Mouse (Mus musculus) heart, postnatal 0 days (tissue): ENCODE results near the gene Slc43a2.

ENCODE experiments used
- CTCF ChIP-seq: IDR thresholded peaks from 2 replicates; pipeline ENCODE4 v1.5.1; 2016; ENCODE audit warnings: antibody characterized with exemption, control low read depth, low read depth
- EP300 ChIP-seq: IDR thresholded peaks from 2 replicates; pipeline ENCODE4 v1.6.1; 2016; ENCODE audit warnings: antibody characterized with exemption, low read depth

DNA sequence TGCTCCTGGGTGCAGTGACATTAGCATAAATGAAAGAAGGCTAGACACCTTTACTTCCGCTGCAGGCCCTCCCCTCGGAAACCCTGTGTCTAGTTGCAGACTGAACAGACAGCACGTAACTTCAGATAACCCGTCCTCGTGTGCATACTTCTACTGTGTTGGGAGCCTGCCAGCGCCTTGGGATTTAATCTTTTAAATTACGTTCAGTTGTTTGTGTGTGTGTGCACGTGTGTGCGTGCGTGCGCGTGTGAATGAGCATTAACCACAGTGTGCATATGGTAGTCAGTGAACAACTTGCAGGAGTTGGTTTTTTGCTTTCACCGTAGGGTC is 7.4 kb downstream of the Slc43a2 start:
- TF ChIP-seq CTCF (no peak), EP300 (no peak)
